Mouse (Mus musculus) hindbrain, embryonic 10.5 days (tissue): Measurements from ENCODE around the gene Nudt22. TPM values are rescaled to one million over a fixed set of nuclear protein-coding genes. Genes with fewer than 3 reads are reported as not detected.

ENCODE experiments used
- DNase-seq: peaks from one replicate; pipeline ENCODE4 v3.0.0-alpha.2; 2017; ENCODE audit warnings: low spot score
- H3K27ac ChIP-seq: fragments of 300-500 bp; sonication (generic); 2 replicates; pipeline ENCODE4 v1.5.1; 2016; ENCODE audit warnings: mild to moderate bottlenecking, moderate library complexity
- H3K27me3 ChIP-seq: fragments of 300-500 bp; sonication (generic); 2 replicates; pipeline ENCODE4 v1.6.1; 2016; ENCODE audit warnings: mild to moderate bottlenecking; ENCODE audit not compliant: poor library complexity, insufficient read depth, severe bottlenecking
- H3K36me3 ChIP-seq: fragments of 300-500 bp; sonication (generic); 2 replicates; pipeline ENCODE4 v1.6.1; 2016; ENCODE audit warnings: mild to moderate bottlenecking, moderate library complexity
- H3K4me1 ChIP-seq: fragments of 300-500 bp; sonication (generic); replicated peaks from 2 replicates; pipeline ENCODE4 v1.6.1; 2016; ENCODE audit warnings: mild to moderate bottlenecking
- H3K4me3 ChIP-seq: fragments of 300-500 bp; sonication (generic); 2 replicates; pipeline ENCODE4 v1.5.1; 2016; ENCODE audit warnings: mild to moderate bottlenecking, moderate library complexity
- H3K9me3 ChIP-seq: fragments of 300-500 bp; sonication (generic); 2 replicates; pipeline ENCODE4 v1.6.1; 2016; ENCODE audit warnings: mild to moderate bottlenecking, moderate library complexity
- WGBS: fragments of 180-500 bp; shearing (Covaris S2); methylation state at CpG from one replicate; pipeline ENCODE4 v1.1.7; 2016; 5-methylcytosine and 5-hydroxymethylcytosine counted together
- polyA plus RNA-seq: library from polyadenylated mRNA; unstranded; fragments of >200 nt; fragmentation: Nextera tagmentation; extraction: Ambion mirVana; gene quantifications from 2 replicates; pipeline ENCODE4 v1.2.1, GENCODE M21; 2016

Nudt22 gene
- polyA plus RNA-seq, 1 experiment from 2014 or later = 23.2 TPM

- H3K27ac ChIP-seq = peak overlapping the region; percentile 98
- peaks cover 69% of the 10 kb centered on the region for H3K4me1 ChIP-seq
- under 1% methylated on average over 59 of the region's 59 CpGs for WGBS
- no peaks in the 10 kb centered on the region for H3K9me3 ChIP-seq
- no peaks in the 10 kb centered on the region for H3K27me3 ChIP-seq
- peaks cover 52% of the 10 kb centered on the region for H3K36me3 ChIP-seq
- peak overlapping the region; percentile 73 for H3K4me3 ChIP-seq
- DNase-seq = peak; percentile 100
Measured at GRCm38 (mm10) chr19:6979486-6980380, 16.2 kb downstream of the Nudt22 start.

GRCm38 (mm10) chr19:6979001-6979479 lies 16.9 kb downstream of the Nudt22 start:
- WGBS = 13% methylated on average over 11 of the region's 11 CpGs
- no peaks in the 10 kb centered on the region for H3K9me3 ChIP-seq

DNA sequence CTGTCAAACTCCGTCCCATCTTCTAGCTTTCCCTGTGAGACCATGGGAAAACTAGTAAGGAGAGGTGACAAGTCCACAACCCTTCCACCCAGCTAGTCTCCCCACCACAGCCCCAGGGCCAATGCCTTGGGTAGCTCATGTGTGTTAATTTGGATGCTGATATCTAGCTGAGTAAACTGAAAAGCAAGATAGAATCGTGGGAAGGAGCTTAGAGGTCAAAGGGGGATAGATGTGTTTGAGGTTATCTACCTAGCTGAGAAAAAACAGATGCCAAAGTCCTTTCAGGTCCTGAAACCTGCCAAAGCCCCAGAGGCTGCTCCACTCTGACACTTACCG lies 17.3 kb downstream of the Nudt22 start:
- Histone ChIP-seq H3K36me3 (peaks cover 43% of the 10 kb centered on the region), H3K9me3 (no peaks in the 10 kb centered on the region), H3K4me1 (peaks cover 69% of the 10 kb centered on the region), H3K4me3 (peak overlapping the region; percentile 73), H3K27ac (peak overlapping the region; percentile 98), H3K27me3 (no peaks in the 10 kb centered on the region; the same call in 1 of the 2 replicates)
- DNase-seq = no peak
- 57% methylated on average over 3 of the region's 3 CpGs for WGBS

More at GRCm38 (mm10) chr19:6979001-6979479, 16.9 kb downstream of the Nudt22 start:
- no peaks in the 10 kb centered on the region for H3K27me3 ChIP-seq
- peak overlapping the region; percentile 73 for H3K4me3 ChIP-seq
- H3K4me1 ChIP-seq = peaks cover 69% of the 10 kb centered on the region
- peak overlapping the region; percentile 98 for H3K27ac ChIP-seq
- peaks cover 47% of the 10 kb centered on the region for H3K36me3 ChIP-seq
- DNase-seq = peak; percentile 43

DNA sequence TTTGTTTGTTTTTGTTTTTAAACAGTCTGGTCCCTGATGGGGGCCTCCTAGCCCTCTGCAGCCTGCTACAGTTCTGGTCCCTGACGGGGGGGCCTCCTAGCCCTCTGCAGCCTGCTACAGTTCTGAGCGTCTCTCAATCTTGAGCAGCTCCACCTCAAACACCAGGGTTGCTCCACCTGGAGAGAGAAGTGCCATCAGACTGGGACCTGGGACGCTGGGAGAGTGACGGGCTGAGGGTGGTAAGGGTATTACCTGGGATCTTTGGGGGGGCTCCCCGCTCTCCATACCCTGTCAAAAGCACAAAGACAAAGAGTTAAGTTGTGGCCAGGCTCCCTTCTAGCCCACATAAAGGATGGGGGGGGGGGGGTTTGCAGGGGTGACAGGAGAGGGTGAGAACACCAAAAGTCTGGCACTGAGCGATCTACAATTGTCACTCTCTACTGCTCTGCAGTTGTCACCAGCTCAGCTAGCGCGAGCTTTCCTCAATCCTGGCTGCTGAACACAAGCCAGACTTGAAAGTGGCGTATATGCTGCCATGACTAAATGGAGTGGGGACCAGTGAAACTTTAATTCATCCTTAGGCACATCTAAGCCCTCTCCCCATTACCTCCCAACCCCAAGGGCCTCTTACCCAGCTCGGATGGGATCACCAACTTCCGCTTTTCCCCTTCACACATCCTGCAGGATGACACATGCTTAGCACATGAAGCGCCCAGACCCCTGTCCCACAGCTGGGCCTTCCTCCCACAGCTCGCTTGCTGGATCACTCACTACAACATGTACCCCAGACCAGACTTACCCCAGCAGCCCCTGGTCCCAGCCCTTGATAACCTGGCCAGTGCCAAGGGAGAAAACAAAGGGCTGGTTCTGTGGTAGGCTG lies 17.9 kb downstream of the Nudt22 start:
- Histone ChIP-seq H3K9me3 (no peaks in the 10 kb centered on the region), H3K4me3 (peak overlapping the region; percentile 73), H3K27me3 (peaks cover 3% of the 10 kb centered on the region; the same call in 1 of the 2 replicates), H3K4me1 (peaks cover 70% of the 10 kb centered on the region), H3K27ac (peak overlapping the region; percentile 98), H3K36me3 (peaks cover 37% of the 10 kb centered on the region)
- WGBS = 86% methylated on average over 13 of the region's 13 CpGs
- no peak for DNase-seq

GRCm38 (mm10) chr19:6975537-6976521 lies 20.1 kb downstream of the Nudt22 start, which contains the start of gene Plcb3:
Gene Plcb3, minus strand, starts transcription at chr19:6976470.
- H3K4me1 ChIP-seq = peaks cover 81% of the 10 kb centered on the region
- H3K36me3 ChIP-seq = peaks cover 27% of the 10 kb centered on the region
- H3K27me3 ChIP-seq = peaks cover 23% of the 10 kb centered on the region
- no peaks in the 10 kb centered on the region for H3K9me3 ChIP-seq
- DNase-seq = peak; percentile 82
- H3K27ac ChIP-seq = peak within 1 kb of the TSS; percentile 98
- H3K4me3 ChIP-seq = peak within 1 kb of the TSS; percentile 91
- under 1% methylated on average over 16 of the region's 16 CpGs for WGBS

DNA sequence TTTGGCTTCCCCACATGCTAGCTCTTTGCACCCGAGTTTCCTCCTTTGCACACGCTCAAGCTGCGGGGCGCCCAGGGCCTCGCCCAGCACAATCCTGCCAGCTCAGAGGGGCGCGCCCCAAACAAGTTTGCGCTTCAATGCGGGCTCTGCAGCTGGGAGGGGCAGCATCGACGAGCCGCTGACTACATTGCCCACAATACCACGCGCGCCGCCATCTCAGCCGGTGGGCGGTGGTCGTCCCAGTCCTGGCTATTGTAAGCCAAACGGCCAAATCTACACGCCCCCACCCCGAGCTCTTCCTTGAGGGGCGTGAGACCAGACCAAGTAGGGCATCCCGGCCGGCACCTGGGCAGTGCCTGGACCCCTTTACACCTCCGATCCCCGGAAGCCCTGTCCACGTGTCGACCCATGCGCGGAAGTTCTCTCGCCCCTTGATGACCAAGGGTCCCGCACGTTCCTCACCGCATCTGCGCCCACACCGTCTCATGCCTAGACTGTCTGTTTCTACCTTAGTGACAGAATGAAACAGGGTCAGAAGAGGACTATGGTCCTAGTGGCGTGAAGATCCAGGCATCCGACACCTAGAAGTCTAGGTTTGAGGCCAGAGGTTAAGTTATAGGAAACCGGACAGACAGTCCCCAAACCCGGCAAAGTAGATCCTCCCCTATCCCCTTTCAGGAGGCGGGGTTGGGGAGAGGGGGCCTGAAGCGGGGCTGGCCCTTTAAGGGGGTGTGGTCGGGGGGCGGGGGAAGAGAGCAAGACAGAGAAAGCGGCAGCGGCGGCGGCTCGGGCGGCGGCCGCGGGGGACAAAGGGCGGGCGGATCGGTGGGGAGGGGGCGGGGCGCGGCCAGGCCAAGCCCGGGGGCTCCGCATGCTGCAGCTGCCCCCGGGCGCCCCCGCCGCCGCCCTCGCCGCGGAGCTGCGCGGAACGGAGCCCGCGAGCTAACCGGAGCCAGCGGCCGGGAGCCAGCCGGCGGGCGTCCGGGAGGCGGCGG lies 21.4 kb downstream of the Nudt22 start, which contains the start of gene Ppp1r14b:
Gene Ppp1r14b, plus strand, starts transcription at position 758 of the 995 bp plus-strand sequence.
- Histone ChIP-seq H3K4me3 (peak within 1 kb of the TSS; percentile 91), H3K27me3 (peaks cover 36% of the 10 kb centered on the region), H3K36me3 (peaks cover 27% of the 10 kb centered on the region), H3K9me3 (no peaks in the 10 kb centered on the region), H3K4me1 (peaks cover 84% of the 10 kb centered on the region), H3K27ac (peak within 1 kb of the TSS; percentile 95)
- under 1% methylated on average over 80 of the region's 84 CpGs for WGBS
- DNase-seq = peak; percentile 91

DNA sequence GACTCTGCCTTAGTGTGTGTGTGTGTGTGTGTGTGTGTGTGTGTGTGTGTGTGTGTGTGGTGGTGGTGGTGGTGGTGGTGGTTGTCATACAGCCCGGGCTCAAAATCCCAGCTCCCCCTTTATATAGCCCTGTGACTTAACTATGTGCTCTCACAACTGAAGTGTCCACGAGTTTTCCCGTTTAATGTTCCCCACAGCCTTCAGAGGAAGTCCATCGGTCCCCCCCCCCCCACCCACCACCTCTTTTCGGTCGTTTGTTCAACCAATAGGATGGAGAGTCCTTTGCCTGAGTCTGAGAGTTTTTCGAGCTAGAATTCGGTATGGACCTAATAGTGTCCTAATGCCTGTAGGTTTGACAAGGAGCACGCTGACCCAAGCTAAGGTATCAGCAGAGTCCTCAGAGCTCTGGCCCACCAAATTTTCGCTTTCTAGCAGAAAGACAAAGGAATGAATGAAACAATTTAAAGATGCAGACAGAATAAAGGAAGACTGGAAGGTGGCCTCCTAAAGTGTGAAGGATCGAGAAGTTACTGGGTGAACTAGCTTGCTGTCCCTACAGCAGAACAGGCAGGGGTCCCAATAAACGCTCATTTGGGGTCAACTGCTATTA lies 22.2 kb downstream of the Nudt22 start:
- peaks cover 84% of the 10 kb centered on the region for H3K4me1 ChIP-seq
- peaks cover 25% of the 10 kb centered on the region for H3K36me3 ChIP-seq
- 40% methylated on average over 12 of the region's 12 CpGs for WGBS
- peak overlapping the region; percentile 91 for H3K4me3 ChIP-seq
- H3K27ac ChIP-seq = peak overlapping the region; percentile 95
- H3K9me3 ChIP-seq = no peaks in the 10 kb centered on the region
- H3K27me3 ChIP-seq = peaks cover 44% of the 10 kb centered on the region
- DNase-seq = no peak

DNA sequence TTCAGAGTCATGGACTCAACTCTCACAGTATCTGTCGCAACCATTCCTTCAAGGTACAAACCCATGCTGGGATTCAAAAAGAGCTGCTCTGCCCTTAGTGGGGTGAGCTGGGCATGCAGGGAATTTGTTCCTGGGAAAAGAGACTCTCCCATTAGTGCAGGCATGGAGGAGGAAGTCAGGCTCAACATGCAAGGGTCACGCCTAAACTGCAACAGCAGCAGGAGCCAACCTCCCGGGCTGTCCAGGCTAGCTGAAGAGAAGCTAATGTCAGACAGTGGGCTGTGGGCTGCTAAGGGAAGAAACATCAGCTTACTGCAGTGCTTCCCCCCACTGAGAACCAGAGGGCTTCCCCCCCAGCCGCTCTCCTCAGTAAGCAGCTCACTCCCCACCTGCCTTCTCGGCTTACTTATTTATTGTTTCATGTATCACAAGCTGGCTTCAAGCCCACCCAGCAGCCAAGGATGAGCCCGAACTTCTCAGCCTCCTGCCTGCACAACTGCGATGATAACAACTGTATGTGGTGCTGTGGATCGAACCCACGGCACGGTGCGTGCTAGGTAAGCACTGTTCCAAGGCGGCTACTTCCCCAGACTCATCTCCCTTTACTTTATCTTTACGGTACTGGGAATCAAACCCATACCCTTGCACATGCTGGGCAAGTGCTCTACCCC lies 23.5 kb downstream of the Nudt22 start:
- WGBS = 81% methylated on average over 13 of the region's 13 CpGs
- Histone ChIP-seq H3K27ac (no peak overlapping the region), H3K36me3 (peaks cover 12% of the 10 kb centered on the region), H3K9me3 (no peaks in the 10 kb centered on the region), H3K27me3 (peaks cover 57% of the 10 kb centered on the region), H3K4me3 (no peak overlapping the region), H3K4me1 (peaks cover 83% of the 10 kb centered on the region)
- DNase-seq = no peak

DNA sequence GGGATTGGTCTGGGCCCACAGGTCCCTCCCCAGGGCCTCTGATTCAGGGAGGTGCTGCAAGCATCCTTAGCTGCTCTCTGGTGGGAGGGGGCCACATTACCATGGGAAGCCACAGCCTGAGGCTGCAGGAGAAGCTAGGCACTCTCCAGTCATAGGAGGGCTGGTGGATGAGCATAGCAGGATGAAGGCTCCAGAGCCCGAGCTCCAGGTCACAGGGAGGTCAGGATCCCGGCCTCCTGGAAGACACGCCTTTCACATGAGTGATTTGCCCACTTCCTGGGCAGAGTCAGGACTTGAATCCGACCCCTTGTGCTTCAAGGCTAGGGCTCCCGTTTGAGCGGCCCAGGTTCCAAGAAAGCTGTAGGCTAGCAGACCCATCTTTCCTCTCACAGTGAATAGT lies 24.3 kb downstream of the Nudt22 start:
- H3K4me1 ChIP-seq = peaks cover 76% of the 10 kb centered on the region
- no peak overlapping the region for H3K27ac ChIP-seq
- WGBS = 39% methylated on average over 6 of the region's 6 CpGs

DNA sequence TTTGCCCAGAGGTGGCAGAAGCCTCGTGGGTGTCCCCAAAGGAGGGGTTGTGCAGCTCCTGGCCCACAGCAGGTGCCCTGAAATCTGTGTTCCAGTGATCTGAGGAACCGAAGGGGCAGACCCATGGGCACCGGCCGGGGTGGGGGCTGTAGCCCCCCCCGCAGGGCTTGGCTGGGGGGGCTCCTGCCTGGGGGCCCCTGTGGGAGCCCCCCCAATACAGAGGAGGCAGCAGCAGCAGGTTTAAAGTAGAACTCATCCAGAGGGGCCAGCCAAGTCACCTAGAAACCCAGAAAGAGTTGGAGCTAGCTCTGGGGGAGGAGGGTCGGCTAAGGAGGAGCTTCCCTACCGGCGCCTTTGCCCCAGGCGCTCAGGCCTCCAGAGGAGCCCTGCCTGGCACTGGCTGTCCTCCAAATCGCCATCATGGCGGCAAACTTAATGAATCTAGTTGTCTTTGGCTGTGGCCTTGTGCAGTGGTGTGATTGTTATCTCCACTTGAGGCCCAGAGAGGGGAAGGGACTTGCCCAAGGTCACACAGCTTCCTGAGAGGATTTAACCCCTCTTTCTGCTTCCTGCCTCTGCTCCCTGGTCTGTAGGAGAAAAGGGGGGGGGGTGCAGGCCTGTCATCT lies 25.3 kb downstream of the Nudt22 start:
- H3K36me3 ChIP-seq = peaks cover 9% of the 10 kb centered on the region
- H3K27me3 ChIP-seq = peaks cover 57% of the 10 kb centered on the region
- H3K9me3 ChIP-seq = no peaks in the 10 kb centered on the region
- 18% methylated on average over 11 of the region's 11 CpGs for WGBS
- DNase-seq = no peak
- peak overlapping the region; percentile 86 for H3K27ac ChIP-seq
- peaks cover 65% of the 10 kb centered on the region for H3K4me1 ChIP-seq
- peak overlapping the region; percentile 65 for H3K4me3 ChIP-seq

More for the DNA sequence above, 24.3 kb downstream of the Nudt22 start:
- peaks cover 5% of the 10 kb centered on the region for H3K36me3 ChIP-seq
- H3K27me3 ChIP-seq = peaks cover 57% of the 10 kb centered on the region
- DNase-seq = no peak
- H3K9me3 ChIP-seq = no peaks in the 10 kb centered on the region
- H3K4me3 ChIP-seq = no peak overlapping the region
